Mouse (Mus musculus): ENCODE data around the gene Ttll4.

DNA sequence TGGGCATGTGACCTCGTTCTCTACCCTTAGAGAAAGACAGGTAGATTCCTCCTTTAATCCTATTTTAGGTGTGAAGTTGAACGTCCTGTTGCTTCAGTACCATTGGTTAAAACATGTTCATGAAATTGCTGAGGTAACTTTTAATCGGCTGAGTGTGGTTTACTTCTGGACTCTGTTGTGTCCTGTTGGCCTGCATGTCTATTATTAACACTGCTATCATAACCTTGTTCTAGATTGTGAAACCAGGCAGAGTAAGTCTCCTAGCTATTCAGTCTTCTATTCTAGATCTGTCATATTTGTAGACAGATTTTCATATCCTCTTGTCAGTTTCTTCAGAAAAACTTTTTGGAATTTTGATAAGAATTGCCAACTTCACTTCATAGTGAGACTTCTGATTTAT lies 6.8 kb downstream of the Ttll4 start:
- TF ChIP-seq CTCF (IDR thresholded peaks at IDR 0.05; ENCODE audit: low read depth, low read length) = no peak
- no peak for TF ChIP-seq POLR2A (IDR thresholded peaks at IDR 0.05; ENCODE audit: insufficient read depth, low read length)
- TF ChIP-seq EP300 (IDR thresholded peaks at IDR 0.05; ENCODE audit: insufficient read depth, low read depth, low read length) = no peak

Measured in ES-Bruce4 (cell line).